Mouse (Mus musculus) MEL (cell line): ENCODE measurements around the gene Fhdc1.

Source experiments
- CTCF ChIP-seq, 3 experiments: IDR thresholded peaks in 2 of 3; conservative IDR thresholded peaks in 1 of 3; 2 replicates each; pipeline ENCODE4 v1.5.1; 2011 to 2012; ENCODE audit warnings: low read length in 3 of 3, low read depth in 2 of 3, mild to moderate bottlenecking in 2 of 3, improper control_type of control experiment in 1 of 3, inconsistent platforms in 1 of 3, mixed read lengths in 1 of 3, moderate library complexity in 1 of 3; ENCODE audit not compliant: control insufficient read depth in 1 of 3, insufficient read depth in 1 of 3, poor library complexity in 1 of 3, severe bottlenecking in 1 of 3
- E2F4 ChIP-seq: IDR thresholded peaks from 2 replicates; pipeline ENCODE4 v1.6.1; 2011; ENCODE audit warnings: low read depth, low read length, improper control_type of control experiment, borderline replicate concordance
- EP300 ChIP-seq, 2 experiments: IDR thresholded peaks; 2 replicates each; pipeline ENCODE4 v1.6.1; 2011; ENCODE audit warnings: improper control_type of control experiment in 2 of 2, low read length in 2 of 2, low read depth in 1 of 2, mild to moderate bottlenecking in 1 of 2
- GABPA ChIP-seq: IDR thresholded peaks from 2 replicates; pipeline ENCODE4 v1.6.1; 2012; ENCODE audit warnings: low read depth, mild to moderate bottlenecking, inconsistent platforms, low read length, improper control_type of control experiment, moderate library complexity
- HCFC1 ChIP-seq: IDR thresholded peaks from 2 replicates; pipeline ENCODE4 v1.6.1; 2012; ENCODE audit warnings: low read depth, mild to moderate bottlenecking, inconsistent platforms, low read length, improper control_type of control experiment, moderate library complexity
- MAFK ChIP-seq: IDR thresholded peaks from 2 replicates; pipeline ENCODE4 v1.6.1; 2011; ENCODE audit warnings: low read depth, mild to moderate bottlenecking, low read length, improper control_type of control experiment, borderline replicate concordance
- MYC ChIP-seq: IDR thresholded peaks from 2 replicates; pipeline ENCODE4 v1.6.1; 2011; ENCODE audit warnings: low read depth, mild to moderate bottlenecking, low read length, improper control_type of control experiment, moderate library complexity
- POLR2A ChIP-seq, 2 experiments: IDR thresholded peaks; 2 replicates each; pipeline ENCODE4 v1.6.1; 2011 to 2012; ENCODE audit warnings: low read length in 2 of 2, mild to moderate bottlenecking in 2 of 2, control low read depth in 1 of 2, improper control_type of control experiment in 1 of 2, low read depth in 1 of 2, moderate library complexity in 1 of 2; ENCODE audit not compliant: control insufficient read depth in 1 of 2, insufficient read depth in 1 of 2, poor library complexity in 1 of 2
- POLR2AphosphoS2 ChIP-seq: IDR thresholded peaks from 2 replicates; pipeline ENCODE4 v1.6.1; 2011; ENCODE audit warnings: low read length, improper control_type of control experiment
- SMC3 ChIP-seq: IDR thresholded peaks from 2 replicates; pipeline ENCODE4 v1.6.1; 2011; ENCODE audit warnings: low read depth, low read length, improper control_type of control experiment
- TBP ChIP-seq: IDR thresholded peaks from 2 replicates; pipeline ENCODE4 v1.8.0; 2011; ENCODE audit warnings: low read depth, low read length, improper control_type of control experiment
- TCF12 ChIP-seq: IDR thresholded peaks from 2 replicates; pipeline ENCODE4 v1.6.1; 2014; ENCODE audit warnings: low read depth, mild to moderate bottlenecking, inconsistent platforms, low read length, improper control_type of control experiment, moderate library complexity
- ZKSCAN1 ChIP-seq: IDR thresholded peaks from 2 replicates; pipeline ENCODE4 v1.6.1; 2012; ENCODE audit warnings: low read depth, mild to moderate bottlenecking, inconsistent platforms, low read length, improper control_type of control experiment, moderate library complexity
- ZNF384 ChIP-seq: IDR thresholded peaks from 2 replicates; pipeline ENCODE4 v1.6.1; 2012; ENCODE audit warnings: low read depth, mild to moderate bottlenecking, inconsistent platforms, low read length, improper control_type of control experiment

- TF ChIP-seq CTCF (IDR thresholded peaks at IDR 0.05 in 2 of 3, conservative IDR thresholded peaks at IDR 0.05 in 1 of 3; ENCODE audit: control insufficient read depth in 1 of 3, insufficient read depth in 1 of 3, low read depth in 2 of 3, low read length in 3 of 3, poor library complexity in 1 of 3, severe bottlenecking in 1 of 3) (no peak), POLR2A (IDR thresholded peaks at IDR 0.05; ENCODE audit: control insufficient read depth in 1 of 2, insufficient read depth in 1 of 2, low read depth in 1 of 2, low read length in 2 of 2, poor library complexity in 1 of 2) (no peak), POLR2AphosphoS2 (no peak), SMC3 (no peak), TBP (no peak), TCF12 (no peak), GABPA (no peak), HCFC1 (no peak), ZKSCAN1 (no peak), EP300 (IDR thresholded peaks at IDR 0.05; ENCODE audit: low read depth in 1 of 2, low read length in 2 of 2) (no peak), ZNF384 (no peak), MAFK (no peak), E2F4 (no peak), MYC (no peak)
These were observed at the start of gene Fhdc1 for GRCm38 (mm10) chr3:84480006-84480897.
